In the genomic region with DNA sequence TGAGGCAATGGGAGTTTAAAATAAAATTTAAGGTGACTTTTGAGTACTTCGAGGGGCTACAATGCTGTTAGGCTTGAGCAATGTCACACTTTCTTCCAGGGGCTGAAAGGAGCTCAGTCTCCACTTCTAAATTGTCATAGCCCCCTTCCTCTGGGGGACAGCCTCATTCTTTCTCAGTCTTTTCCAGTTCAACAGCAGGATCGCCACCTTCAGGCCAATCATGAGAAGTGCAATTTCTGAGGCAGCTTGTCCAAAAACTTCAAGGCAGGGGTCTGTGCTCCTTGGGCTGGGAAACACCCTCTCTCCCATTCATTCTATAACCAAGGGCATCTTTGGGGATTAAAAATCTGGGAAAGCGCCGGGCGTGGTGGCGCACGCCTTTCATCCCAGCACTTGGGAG, we compare ENCODE assay signal across 12 mouse cellular contexts. TPM values are rescaled to one million over a fixed set of nuclear protein-coding genes. Genes with fewer than 3 reads are reported as not detected.
A peak's percentile ranks its signal among the peaks of the same experiment; 100 is the strongest.
DNase-seq lines count a peak whose midpoint lies in the region; TF ChIP-seq lines count a peak whose summit lies in the region.
"Had no signal": no experiment of that assay in that cellular context is flagged by ENCODE, and none has a peak within 500 bp of the region (broad histone marks: within the 10 kb centered on the region; RNA-seq: fewer than 3 reads in every experiment).

No protein-coding gene starts in this region.

- no peak overlapping the region for H3K27ac ChIP-seq in cerebellum, adult 2 months (ENCODE audit: insufficient read depth, low read length)
- H3K27ac ChIP-seq: heart, embryonic 13.5 days; midbrain, embryonic 15.5 days had no signal

- TF ChIP-seq POLR2A in cerebellum, adult 2 months (IDR thresholded peaks at IDR 0.05; ENCODE audit: borderline replicate concordance, insufficient read depth, low read length): no peak

- 76% methylated on average over 7 of the region's 7 CpGs for WGBS in cerebellum, adult 2 months

- no peaks in the 10 kb centered on the region for H3K27me3 ChIP-seq in cerebellum, adult 2 months (ENCODE audit: control insufficient read depth, insufficient read depth, low read length)
- H3K27me3 ChIP-seq: heart, embryonic 13.5 days; midbrain, embryonic 15.5 days had no signal

- TF ChIP-seq CTCF in cerebellum, adult 2 months (IDR thresholded peaks at IDR 0.05; ENCODE audit: borderline replicate concordance, insufficient read depth, low read depth, low read length): peak; percentile 38; the same call in 1 of the 2 replicates

- no peak for DNase-seq in cerebellum, adult 2 months
- no peak for DNase-seq in cerebellum, postnatal 25 days
- peak; percentile 15 to 33 for DNase-seq in layer of hippocampus, postnatal 10 days (ENCODE audit: low spot score in 2 of 2)
- DNase-seq in layer of hippocampus, adult 9-11 months: no peak
- DNase-seq in R1 (ENCODE audit: low read depth, low spot score): peak; percentile 93
- DNase-seq in natural killer cell, adult 2 months (ENCODE audit: low spot score in 2 of 2): peak; percentile 15 to 45
- no peak for DNase-seq in frontal cortex, postnatal 14 days (ENCODE audit: low spot score in 2 of 2)
- DNase-seq in frontal cortex, postnatal 36 days (ENCODE audit: low spot score in 2 of 2): no peak
- DNase-seq: cerebellum, postnatal 36 days; layer of hippocampus, postnatal 36 days had no signal

- H3K4me1 ChIP-seq in cerebellum, adult 2 months (ENCODE audit: control insufficient read depth, insufficient read depth, low read length): no peaks in the 10 kb centered on the region
- H3K4me1 ChIP-seq: midbrain, embryonic 15.5 days had no signal

- H3K4me3 ChIP-seq in cerebellum, adult 2 months (replicated peaks; ENCODE audit: insufficient read depth, low read depth, low read length): no peak overlapping the region
- H3K4me3 ChIP-seq: heart, embryonic 13.5 days; midbrain, embryonic 15.5 days had no signal

RNA-seq across cellular contexts. Expression of a gene that starts 19.9 kb away (rescaled TPM):
- 55.7 and 56.9 TPM in 2 replicates for polyA plus RNA-seq in cerebellum, adult 2 months (2012; rRNA removed)
- total RNA-seq in layer of hippocampus, postnatal 10 days (2021): 10 to 100 TPM; 66.8 to 68.4 TPM

RNA-seq across cellular contexts. Expression of a gene that starts 37.4 kb away (rescaled TPM):
- polyA plus RNA-seq in cerebellum, adult 2 months (2012; rRNA removed): 19.5 and 20.0 TPM in 2 replicates
- total RNA-seq in layer of hippocampus, postnatal 10 days (2021): 10 to 100 TPM; 24.8 to 25.9 TPM

Comparison
In these comparisons a context has a peak if more than half of its experiments do, and no peak if none do; other contexts are left out.
1. DNase-seq: peak in layer of hippocampus, postnatal 10 days (2 of 2), R1 (single experiment) and natural killer cell, adult 2 months (2 of 2); none in cerebellum, adult 2 months (0 of 2), cerebellum, postnatal 25 days (0 of 2), layer of hippocampus, adult 9-11 months (single experiment), frontal cortex, postnatal 14 days (0 of 2) and frontal cortex, postnatal 36 days (0 of 2).